Mouse (Mus musculus) thymus, postnatal 10 days (tissue): ENCODE measurements around the gene Adgrg6.
A peak's percentile ranks its signal among the peaks of the same experiment; 100 is the strongest.

Source experiments
- DNase-seq, 2 experiments: peaks; one replicate each; pipeline ENCODE4 v3.0.0; 2021; ENCODE audit warnings: low spot score in 2 of 2

The Adgrg6 gene

DNA sequence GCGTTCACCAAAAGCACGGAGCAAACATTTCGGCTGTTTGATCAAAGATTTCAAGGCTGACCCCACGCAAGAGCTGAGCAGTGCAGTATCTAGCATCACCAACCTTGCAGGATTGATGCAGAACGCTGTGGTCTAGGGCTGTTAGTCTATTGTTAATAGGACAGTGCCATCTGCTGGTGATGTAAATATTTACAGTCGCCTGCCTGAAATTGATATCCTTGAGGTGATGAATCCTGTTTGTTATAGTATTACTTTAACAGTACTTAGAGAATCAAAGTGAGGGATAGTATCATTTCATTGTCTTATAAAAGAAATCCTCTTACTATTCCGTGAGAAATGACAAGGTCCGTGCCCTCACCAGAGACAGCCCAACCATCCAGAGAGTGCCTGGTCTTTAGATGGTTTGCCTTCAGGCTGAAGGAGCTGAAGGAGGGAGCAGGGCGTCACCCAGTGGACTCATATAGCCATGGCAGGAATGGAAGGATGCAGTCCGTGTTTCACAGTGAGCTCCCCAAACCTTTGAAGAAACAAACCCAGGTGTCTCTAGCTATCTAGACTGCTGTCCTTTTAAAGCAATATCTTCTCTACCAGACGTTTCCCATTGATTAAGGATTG, 154.3 kb downstream of the Adgrg6 start:
- peak; percentile 33 to 74 for DNase-seq

GRCm38 (mm10) chr10:14385574-14385973, 159.9 kb downstream of the Adgrg6 start:
- DNase-seq, result no peak

GRCm38 (mm10) chr10:14365065-14365589, 180.3 kb downstream of the Adgrg6 start:
- DNase-seq, result no peak

DNA sequence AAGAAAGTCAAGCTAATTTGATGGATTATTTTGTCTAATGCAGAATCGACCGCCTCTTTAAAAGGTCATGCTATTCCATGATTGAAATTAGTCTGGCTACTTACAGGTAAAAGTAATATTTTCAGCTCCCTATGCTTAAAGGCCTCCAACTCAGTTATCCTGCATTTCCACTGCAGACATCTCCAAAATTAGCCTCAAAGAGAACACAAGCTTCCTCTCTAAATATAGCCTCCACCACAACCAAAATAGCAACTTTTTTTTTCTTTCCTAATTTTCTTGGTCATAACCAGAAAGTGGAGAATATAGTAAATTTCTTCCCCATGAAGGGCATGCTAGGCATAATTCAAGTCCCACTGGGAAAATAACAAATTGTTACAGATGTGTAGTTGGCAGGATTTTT, 182.2 kb downstream of the Adgrg6 start:
- DNase-seq, result no peak

- no peak for DNase-seq
Measured at GRCm38 (mm10) chr10:14358271-14358670, 187.2 kb downstream of the Adgrg6 start.
